Mouse (Mus musculus): ENCODE measurements around the gene Cyp4f40.
"Not testable (repeated sequence)": the region's sequence is repeated elsewhere in the genome, so short reads cannot be mapped to it uniquely, and the experiment has no call there.

Cyp4f40 gene

DNA sequence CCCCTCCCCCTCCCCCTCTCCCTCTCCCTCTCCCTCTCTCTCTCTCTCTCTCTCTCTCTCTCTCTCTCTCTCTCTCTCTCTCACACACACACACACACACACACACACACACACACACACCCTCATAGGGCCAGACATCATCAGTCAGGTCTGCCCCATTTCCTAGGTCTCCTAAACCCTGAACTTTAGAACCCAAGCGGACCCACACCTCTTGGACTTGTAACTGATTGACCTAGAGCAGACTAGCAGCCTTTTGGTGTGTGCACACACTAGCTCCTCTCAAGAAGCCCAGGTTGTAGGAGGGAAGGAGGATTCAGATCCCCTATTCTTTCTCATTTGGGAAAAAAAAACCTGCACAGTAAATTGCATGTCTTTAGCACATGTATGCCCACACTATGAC is 63.5 kb downstream of the Cyp4f40 start:
- DNase-seq: not testable (repeated sequence)

DNA sequence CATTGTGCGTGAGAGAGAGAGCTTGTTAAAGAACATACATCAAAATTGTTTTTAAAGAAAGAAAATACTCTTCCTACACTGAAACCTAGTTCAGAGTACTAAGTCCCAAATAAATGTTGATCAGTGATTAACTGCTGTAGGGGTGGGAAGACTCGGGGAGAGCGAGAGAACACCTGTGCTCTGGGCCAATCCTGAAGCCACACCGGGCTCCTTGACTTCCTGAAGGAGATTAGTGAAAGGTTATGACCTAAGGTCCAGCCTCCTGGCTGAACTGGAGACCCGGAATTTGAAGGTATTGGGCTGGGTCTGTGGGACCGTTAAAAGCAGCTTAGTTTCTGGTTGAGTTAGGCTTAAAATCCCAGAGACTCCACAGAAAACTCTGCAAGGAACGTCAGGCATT is 64.1 kb downstream of the Cyp4f40 start:
- DNase-seq: no peak

DNA sequence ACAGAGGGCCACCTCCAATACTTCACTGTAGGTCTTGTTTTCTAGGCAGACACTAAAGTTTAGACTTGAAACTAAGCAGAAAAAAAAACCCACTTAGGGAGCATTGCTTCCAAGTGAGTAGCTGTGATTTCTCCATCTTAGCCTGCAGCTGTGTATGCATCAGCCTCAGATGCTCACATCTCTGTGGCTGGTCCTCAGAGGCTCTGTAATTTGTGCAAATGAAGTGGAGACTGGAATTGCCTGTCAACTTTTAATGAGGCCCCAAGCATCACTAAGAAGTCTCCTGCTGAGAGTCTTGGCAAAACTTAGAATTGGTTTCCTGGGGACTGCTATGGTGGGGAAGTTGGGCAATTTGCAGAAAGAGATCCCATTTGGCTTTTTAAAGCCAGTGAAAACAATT is 67.7 kb downstream of the Cyp4f40 start:
- DNase-seq: not testable (repeated sequence)
